Mouse (Mus musculus): ENCODE results near the gene Smarce1. TPM values are rescaled to one million over a fixed set of nuclear protein-coding genes. Genes with fewer than 3 reads are reported as not detected.

The Smarce1 gene
- polyA plus RNA-seq, 1 experiment from 2014 or later: 357 TPM

- no peaks in the 10 kb centered on the region; the same call in 1 of the 2 replicates for H3K27me3 ChIP-seq
- no peak overlapping the region for H3K4me3 ChIP-seq
- H3K9me3 ChIP-seq: no peaks in the 10 kb centered on the region
- no peaks in the 10 kb centered on the region for H3K4me1 ChIP-seq
- no peaks in the 10 kb centered on the region for H3K36me3 ChIP-seq
- no peak overlapping the region for H3K27ac ChIP-seq (replicated peaks)
- WGBS: 80% methylated on average over 11 of the region's 11 CpGs
- H3K9ac ChIP-seq (replicated peaks): no peak overlapping the region
- no peak for ATAC-seq (ENCODE audit: low FRiP score, low read depth)
- no peak overlapping the region for H3K4me2 ChIP-seq (replicated peaks)
Measured at GRCm38 (mm10) chr11:99182575-99182974, 48.2 kb downstream of the Smarce1 start.

GRCm38 (mm10) chr11:99180071-99180470, 50.7 kb downstream of the Smarce1 start:
- Histone ChIP-seq H3K27me3 (no peaks in the 10 kb centered on the region), H3K4me3 (no peak overlapping the region), H3K36me3 (no peaks in the 10 kb centered on the region), H3K4me1 (no peaks in the 10 kb centered on the region), H3K9me3 (no peaks in the 10 kb centered on the region), H3K27ac (replicated peaks) (no peak overlapping the region), H3K4me2 (replicated peaks) (no peak overlapping the region), H3K9ac (replicated peaks) (no peak overlapping the region)
- no peak for ATAC-seq (ENCODE audit: low FRiP score, low read depth)
- WGBS: 90% methylated on average over 5 of the region's 5 CpGs

GRCm38 (mm10) chr11:99177925-99178198, 53.0 kb downstream of the Smarce1 start:
- H3K9ac ChIP-seq (replicated peaks): no peak overlapping the region
- 95% methylated on average over 1 of the region's 3 CpGs for WGBS
- H3K4me3 ChIP-seq: no peak overlapping the region
- H3K4me2 ChIP-seq (replicated peaks): no peak overlapping the region
- H3K27ac ChIP-seq (replicated peaks): no peak overlapping the region
- H3K9me3 ChIP-seq: no peaks in the 10 kb centered on the region
- ATAC-seq (ENCODE audit: low FRiP score, low read depth): no peak
- H3K36me3 ChIP-seq: no peaks in the 10 kb centered on the region
- H3K4me1 ChIP-seq: no peaks in the 10 kb centered on the region
- H3K27me3 ChIP-seq: no peaks in the 10 kb centered on the region

- no peaks in the 10 kb centered on the region for H3K36me3 ChIP-seq
- no peak overlapping the region for H3K4me3 ChIP-seq
- WGBS: 76% methylated on average over 5 of the region's 5 CpGs
- no peak overlapping the region for H3K4me2 ChIP-seq (replicated peaks)
- H3K9ac ChIP-seq (replicated peaks): no peak overlapping the region
- H3K4me1 ChIP-seq: no peaks in the 10 kb centered on the region
- H3K27me3 ChIP-seq: no peaks in the 10 kb centered on the region
- no peaks in the 10 kb centered on the region for H3K9me3 ChIP-seq
- ATAC-seq (ENCODE audit: low FRiP score, low read depth): no peak
- H3K27ac ChIP-seq (replicated peaks): no peak overlapping the region
Measured at GRCm38 (mm10) chr11:99177054-99177924, 53.5 kb downstream of the Smarce1 start.

GRCm38 (mm10) chr11:99172002-99172401, 58.8 kb downstream of the Smarce1 start:
- H3K4me3 ChIP-seq: no peak overlapping the region
- H3K36me3 ChIP-seq: no peaks in the 10 kb centered on the region
- no peak overlapping the region for H3K9ac ChIP-seq (replicated peaks)
- no peak for ATAC-seq (ENCODE audit: low FRiP score, low read depth)
- H3K9me3 ChIP-seq: no peaks in the 10 kb centered on the region
- no peaks in the 10 kb centered on the region for H3K27me3 ChIP-seq
- H3K27ac ChIP-seq (replicated peaks): no peak overlapping the region
- WGBS: 79% methylated on average over 4 of the region's 4 CpGs
- 0 out of 2 replicates have a peak, but pooled peaks cover 4% of the 10 kb centered on the region for H3K4me1 ChIP-seq
- H3K4me2 ChIP-seq (replicated peaks): no peak overlapping the region

- no peak for ATAC-seq (ENCODE audit: low FRiP score, low read depth)
- WGBS: 68% methylated on average over 2 of the region's 2 CpGs
- Histone ChIP-seq H3K27me3 (no peaks in the 10 kb centered on the region), H3K4me3 (no peak overlapping the region), H3K9me3 (no peaks in the 10 kb centered on the region), H3K9ac (replicated peaks) (no peak overlapping the region), H3K27ac (replicated peaks) (no peak overlapping the region), H3K4me2 (replicated peaks) (no peak overlapping the region), H3K4me1 (0 out of 2 replicates have a peak, but pooled peaks cover 4% of the 10 kb centered on the region), H3K36me3 (no peaks in the 10 kb centered on the region)
Measured at GRCm38 (mm10) chr11:99171442-99171841, 59.4 kb downstream of the Smarce1 start.

GRCm38 (mm10) chr11:99170547-99171267, 60.1 kb downstream of the Smarce1 start:
- Histone ChIP-seq H3K9ac (replicated peaks) (no peak overlapping the region), H3K4me1 (0 out of 2 replicates have a peak, but pooled peaks cover 4% of the 10 kb centered on the region), H3K4me3 (no peak overlapping the region), H3K4me2 (replicated peaks) (no peak overlapping the region), H3K36me3 (no peaks in the 10 kb centered on the region), H3K27me3 (no peaks in the 10 kb centered on the region), H3K27ac (replicated peaks) (no peak overlapping the region), H3K9me3 (no peaks in the 10 kb centered on the region)
- ATAC-seq (ENCODE audit: low FRiP score, low read depth): no peak
- 82% methylated on average over 12 of the region's 12 CpGs for WGBS

- no peak overlapping the region for H3K4me2 ChIP-seq (replicated peaks)
- ATAC-seq (ENCODE audit: low FRiP score, low read depth): no peak
- H3K9ac ChIP-seq (replicated peaks): no peak overlapping the region
- 91% methylated on average over 6 of the region's 6 CpGs for WGBS
- H3K36me3 ChIP-seq: no peaks in the 10 kb centered on the region
- H3K27me3 ChIP-seq: no peaks in the 10 kb centered on the region
- H3K4me1 ChIP-seq: 0 out of 2 replicates have a peak, but pooled peaks cover 4% of the 10 kb centered on the region
- no peak overlapping the region for H3K4me3 ChIP-seq
- H3K27ac ChIP-seq (replicated peaks): no peak overlapping the region
- H3K9me3 ChIP-seq: no peaks in the 10 kb centered on the region
Measured at GRCm38 (mm10) chr11:99170005-99170404, 60.8 kb downstream of the Smarce1 start.

- 89% methylated on average over 2 of the region's 2 CpGs for WGBS
- no peak for ATAC-seq (ENCODE audit: low FRiP score, low read depth)
- no peaks in the 10 kb centered on the region for H3K36me3 ChIP-seq
- H3K4me2 ChIP-seq (replicated peaks): no peak overlapping the region
- H3K27ac ChIP-seq (replicated peaks): no peak overlapping the region
- no peaks in the 10 kb centered on the region for H3K9me3 ChIP-seq
- no peaks in the 10 kb centered on the region for H3K27me3 ChIP-seq
- no peak overlapping the region for H3K9ac ChIP-seq (replicated peaks)
- H3K4me3 ChIP-seq: no peak overlapping the region
- 0 out of 2 replicates have a peak, but pooled peaks cover 4% of the 10 kb centered on the region for H3K4me1 ChIP-seq
Measured at GRCm38 (mm10) chr11:99169438-99169837, 61.4 kb downstream of the Smarce1 start.

- Histone ChIP-seq H3K27me3 (no peaks in the 10 kb centered on the region), H3K27ac (replicated peaks) (no peak overlapping the region), H3K36me3 (no peaks in the 10 kb centered on the region), H3K4me2 (replicated peaks) (no peak overlapping the region), H3K9me3 (no peaks in the 10 kb centered on the region), H3K4me3 (no peak overlapping the region), H3K9ac (replicated peaks) (no peak overlapping the region), H3K4me1 (0 out of 2 replicates have a peak, but pooled peaks cover 4% of the 10 kb centered on the region)
- WGBS: 73% methylated on average over 12 of the region's 12 CpGs
- no peak for ATAC-seq (ENCODE audit: low FRiP score, low read depth)
Measured at GRCm38 (mm10) chr11:99168030-99168474, 62.8 kb downstream of the Smarce1 start.

GRCm38 (mm10) chr11:99167576-99167975, 63.2 kb downstream of the Smarce1 start:
- Histone ChIP-seq H3K27ac (replicated peaks) (no peak overlapping the region), H3K27me3 (no peaks in the 10 kb centered on the region), H3K4me3 (no peak overlapping the region), H3K9me3 (no peaks in the 10 kb centered on the region), H3K9ac (replicated peaks) (no peak overlapping the region), H3K36me3 (no peaks in the 10 kb centered on the region), H3K4me2 (replicated peaks) (no peak overlapping the region), H3K4me1 (0 out of 2 replicates have a peak, but pooled peaks cover 4% of the 10 kb centered on the region)
- no peak for ATAC-seq (ENCODE audit: low FRiP score, low read depth)
- 88% methylated on average over 7 of the region's 7 CpGs for WGBS

- Histone ChIP-seq H3K36me3 (no peaks in the 10 kb centered on the region), H3K4me3 (no peak overlapping the region), H3K27me3 (no peaks in the 10 kb centered on the region), H3K4me2 (replicated peaks) (no peak overlapping the region), H3K9me3 (no peaks in the 10 kb centered on the region), H3K4me1 (0 out of 2 replicates have a peak, but pooled peaks cover 4% of the 10 kb centered on the region), H3K27ac (replicated peaks) (no peak overlapping the region), H3K9ac (replicated peaks) (no peak overlapping the region)
- WGBS: 87% methylated on average over 7 of the region's 7 CpGs
- ATAC-seq (ENCODE audit: low FRiP score, low read depth): no peak
Measured at GRCm38 (mm10) chr11:99166241-99166640, 64.6 kb downstream of the Smarce1 start.

All from midbrain, embryonic 12.5 days (tissue).